Mouse (Mus musculus) stomach, embryonic 16.5 days (tissue): ENCODE measurements around the gene Otud7a. TPM values are rescaled to one million over a fixed set of nuclear protein-coding genes. Genes with fewer than 3 reads are reported as not detected.

Source experiments
- ATAC-seq: fragments of 200-750 bp; cut with Nextera tagmentation; 2 replicates; pipeline ENCODE4 v1.8.0; 2017; ENCODE audit warnings: moderate number of reproducible peaks, moderate TSS enrichment; ENCODE audit not compliant: insufficient read depth, low FRiP score
- H3K27ac ChIP-seq: fragments of 300-500 bp; sonication (generic); 2 replicates; pipeline ENCODE4 v1.5.1; 2014; ENCODE audit warnings: low read length
- H3K27me3 ChIP-seq: fragments of 300-500 bp; sonication (generic); 2 replicates; pipeline ENCODE4 v1.6.1; 2014; ENCODE audit warnings: low read length, control low read depth, mixed read lengths; ENCODE audit not compliant: control insufficient read depth, insufficient read depth
- H3K36me3 ChIP-seq: fragments of 300-500 bp; sonication (generic); 2 replicates; pipeline ENCODE4 v1.6.1; 2014; ENCODE audit warnings: low read length; ENCODE audit not compliant: control insufficient read depth, insufficient read depth
- H3K4me1 ChIP-seq: fragments of 300-500 bp; sonication (generic); 2 replicates; pipeline ENCODE4 v1.6.1; 2014; ENCODE audit warnings: low read length, control low read depth, mixed read lengths; ENCODE audit not compliant: control insufficient read depth, insufficient read depth
- H3K4me2 ChIP-seq: fragments of 300-500 bp; sonication (generic); 2 replicates; pipeline ENCODE4 v1.6.1; 2014; ENCODE audit warnings: low read depth, low read length, mixed read lengths
- H3K4me3 ChIP-seq: fragments of 300-500 bp; sonication (generic); replicated peaks from 2 replicates; pipeline ENCODE4 v1.5.1; 2014; ENCODE audit warnings: mild to moderate bottlenecking, low read length
- H3K9ac ChIP-seq: fragments of 300-500 bp; sonication (generic); 2 replicates; pipeline ENCODE4 v1.6.1; 2014; ENCODE audit warnings: low read length
- H3K9me3 ChIP-seq: fragments of 300-500 bp; sonication (generic); replicated peaks from 2 replicates; pipeline ENCODE4 v1.6.1; 2016; ENCODE audit warnings: low read length, control low read depth; ENCODE audit not compliant: control insufficient read depth
- WGBS: fragments of 180-500 bp; shearing (Covaris S2); extraction: QIAGEN DNeasy Blood & Tissue Kit; methylation state at CpG from one replicate; pipeline ENCODE4 v1.1.7; 2014; 5-methylcytosine and 5-hydroxymethylcytosine counted together
- polyA plus RNA-seq: library from polyadenylated mRNA; unstranded; fragments of >200 nt; fragmentation: Nextera tagmentation; extraction: Ambion mirVana; gene quantifications from 2 replicates; pipeline ENCODE4 v1.2.1, GENCODE M21; 2015

Gene Otud7a
- polyA plus RNA-seq, 1 experiment from 2014 or later, result 0.19 TPM

DNA sequence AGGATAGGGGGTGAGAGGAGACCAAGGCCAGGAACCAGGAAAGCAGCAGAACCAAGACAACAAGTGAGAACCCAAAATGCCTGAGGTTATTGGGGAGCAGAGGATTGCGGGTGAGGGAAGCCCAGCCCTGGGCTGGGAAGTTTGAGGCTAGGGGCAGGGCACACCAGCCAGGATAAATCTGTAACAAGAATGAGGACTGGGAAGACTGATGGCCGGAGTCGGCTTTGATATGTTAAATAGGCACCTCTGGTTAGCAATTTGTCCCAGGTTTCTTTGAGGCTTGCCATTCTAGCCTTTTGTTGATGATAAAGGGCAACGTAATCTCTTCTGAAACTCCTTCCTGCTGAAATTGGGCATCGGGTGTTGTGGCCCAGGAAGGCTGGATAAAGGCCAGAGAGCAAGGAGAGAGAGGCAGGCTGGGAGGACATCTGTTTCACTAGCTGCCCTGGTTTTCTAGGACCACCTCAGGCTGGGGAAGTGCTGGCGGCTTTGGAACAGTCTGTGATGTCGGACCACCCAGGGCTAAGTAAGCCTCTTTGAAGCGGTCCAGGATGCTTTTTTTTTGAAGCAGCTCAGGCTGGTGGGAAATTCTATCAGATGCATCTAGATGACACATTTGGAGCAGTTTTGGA lies 351.6 kb downstream of the Otud7a start:
- Histone ChIP-seq H3K27ac (no peak overlapping the region), H3K9me3 (no peaks in the 10 kb centered on the region), H3K4me3 (no peak overlapping the region), H3K9ac (no peak overlapping the region), H3K36me3 (no peaks in the 10 kb centered on the region), H3K27me3 (no peaks in the 10 kb centered on the region), H3K4me2 (no peak overlapping the region), H3K4me1 (no peaks in the 10 kb centered on the region)
- WGBS, result 25% methylated on average over 8 of the region's 8 CpGs
- ATAC-seq, result no peak

DNA sequence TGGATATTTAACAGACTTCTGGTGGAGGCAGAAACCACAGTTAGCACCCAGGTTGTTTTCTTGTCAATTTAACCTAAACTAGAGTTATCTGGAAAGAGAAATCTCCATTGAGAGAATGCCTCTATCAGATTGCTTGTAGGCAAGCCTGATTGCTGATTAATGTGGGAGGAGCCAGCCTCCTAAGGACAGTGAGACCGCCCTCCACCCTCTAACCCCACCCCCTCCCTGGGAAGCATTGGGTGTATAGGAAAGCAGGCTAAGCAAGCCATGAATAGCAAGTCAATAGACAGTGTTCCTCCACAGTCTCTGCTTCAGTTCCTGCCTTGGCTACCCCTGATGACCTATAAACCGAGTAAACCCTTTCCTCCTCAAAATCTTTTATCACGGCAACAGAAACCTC lies 353.9 kb downstream of the Otud7a start:
- H3K4me2 ChIP-seq, result no peak overlapping the region
- H3K9ac ChIP-seq, result no peak overlapping the region
- H3K4me3 ChIP-seq, result no peak overlapping the region
- no peak overlapping the region for H3K27ac ChIP-seq
- H3K4me1 ChIP-seq, result no peaks in the 10 kb centered on the region
- H3K9me3 ChIP-seq, result no peaks in the 10 kb centered on the region
- no peak for ATAC-seq
- 90% methylated on average over 3 of the region's 3 CpGs for WGBS
- H3K27me3 ChIP-seq, result no peaks in the 10 kb centered on the region
- H3K36me3 ChIP-seq, result no peaks in the 10 kb centered on the region

DNA sequence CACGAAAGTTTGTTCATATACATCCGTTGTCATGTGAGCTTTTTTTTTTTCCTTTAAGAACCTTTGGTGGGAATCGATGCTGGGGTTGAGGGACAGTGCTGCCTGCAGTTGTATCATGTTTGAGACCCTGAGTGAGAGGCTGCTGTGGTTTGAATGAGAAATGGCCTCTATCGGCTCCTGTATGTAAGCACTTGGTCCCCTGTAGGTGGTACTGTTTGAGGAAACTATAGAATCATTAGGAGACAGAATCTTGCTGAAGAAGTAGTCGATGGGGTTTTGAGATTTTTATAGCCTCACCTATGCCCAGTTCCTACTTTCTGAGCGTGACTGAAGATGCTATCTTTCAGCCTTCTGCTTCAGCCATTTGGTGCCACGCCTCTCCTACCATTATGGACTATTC lies 354.8 kb downstream of the Otud7a start:
- Histone ChIP-seq H3K4me3 (no peak overlapping the region), H3K9ac (no peak overlapping the region), H3K4me1 (no peaks in the 10 kb centered on the region), H3K9me3 (no peaks in the 10 kb centered on the region), H3K36me3 (no peaks in the 10 kb centered on the region), H3K27ac (no peak overlapping the region), H3K4me2 (no peak overlapping the region), H3K27me3 (no peaks in the 10 kb centered on the region)
- ATAC-seq, result no peak
- 86% methylated on average over 7 of the region's 7 CpGs for WGBS

DNA sequence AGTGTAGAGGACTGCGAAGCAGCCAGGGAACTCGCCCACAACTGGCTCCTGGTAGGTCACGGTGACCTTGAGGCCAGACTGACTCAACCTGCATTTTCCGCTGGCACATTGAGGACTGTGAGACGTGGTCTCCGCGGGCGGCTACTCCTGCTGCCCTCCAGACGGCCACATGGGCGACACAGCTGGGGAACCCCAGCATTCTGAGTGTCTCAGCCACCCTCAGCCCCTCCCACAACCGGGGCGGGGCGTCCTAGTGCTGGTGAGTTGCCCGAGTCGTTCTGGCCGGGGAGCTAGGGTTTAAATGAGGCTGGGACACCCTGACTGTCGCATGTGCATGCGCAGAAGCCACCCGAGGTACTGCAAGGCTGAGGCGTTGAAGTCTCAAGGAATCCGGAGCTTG lies 358.2 kb downstream of the Otud7a start:
- no peak overlapping the region for H3K4me3 ChIP-seq
- H3K4me2 ChIP-seq, result no peak overlapping the region
- no peaks in the 10 kb centered on the region for H3K36me3 ChIP-seq
- H3K4me1 ChIP-seq, result no peaks in the 10 kb centered on the region
- no peaks in the 10 kb centered on the region for H3K9me3 ChIP-seq
- no peak for ATAC-seq
- no peak overlapping the region for H3K27ac ChIP-seq
- 88% methylated on average over 21 of the region's 21 CpGs for WGBS
- no peaks in the 10 kb centered on the region for H3K27me3 ChIP-seq
- H3K9ac ChIP-seq, result no peak overlapping the region

Other genes starting within 250 kb of the Otud7a start
- 1.6 and 2.4 TPM in 2 replicates for gene Chrna7, start 232.2 kb upstream of the Otud7a start, polyA plus RNA-seq